Mouse (Mus musculus) cerebellum, adult 9-10 months (tissue): ENCODE results near the gene Nid1.

ENCODE experiments used
- DNase-seq: peaks from one replicate; pipeline ENCODE4 v3.0.0; 2022

Gene Nid1

GRCm38 (mm10) chr13:13548431-13549190 lies 111.3 kb downstream of the Nid1 start:
- DNase-seq: no peak

DNA sequence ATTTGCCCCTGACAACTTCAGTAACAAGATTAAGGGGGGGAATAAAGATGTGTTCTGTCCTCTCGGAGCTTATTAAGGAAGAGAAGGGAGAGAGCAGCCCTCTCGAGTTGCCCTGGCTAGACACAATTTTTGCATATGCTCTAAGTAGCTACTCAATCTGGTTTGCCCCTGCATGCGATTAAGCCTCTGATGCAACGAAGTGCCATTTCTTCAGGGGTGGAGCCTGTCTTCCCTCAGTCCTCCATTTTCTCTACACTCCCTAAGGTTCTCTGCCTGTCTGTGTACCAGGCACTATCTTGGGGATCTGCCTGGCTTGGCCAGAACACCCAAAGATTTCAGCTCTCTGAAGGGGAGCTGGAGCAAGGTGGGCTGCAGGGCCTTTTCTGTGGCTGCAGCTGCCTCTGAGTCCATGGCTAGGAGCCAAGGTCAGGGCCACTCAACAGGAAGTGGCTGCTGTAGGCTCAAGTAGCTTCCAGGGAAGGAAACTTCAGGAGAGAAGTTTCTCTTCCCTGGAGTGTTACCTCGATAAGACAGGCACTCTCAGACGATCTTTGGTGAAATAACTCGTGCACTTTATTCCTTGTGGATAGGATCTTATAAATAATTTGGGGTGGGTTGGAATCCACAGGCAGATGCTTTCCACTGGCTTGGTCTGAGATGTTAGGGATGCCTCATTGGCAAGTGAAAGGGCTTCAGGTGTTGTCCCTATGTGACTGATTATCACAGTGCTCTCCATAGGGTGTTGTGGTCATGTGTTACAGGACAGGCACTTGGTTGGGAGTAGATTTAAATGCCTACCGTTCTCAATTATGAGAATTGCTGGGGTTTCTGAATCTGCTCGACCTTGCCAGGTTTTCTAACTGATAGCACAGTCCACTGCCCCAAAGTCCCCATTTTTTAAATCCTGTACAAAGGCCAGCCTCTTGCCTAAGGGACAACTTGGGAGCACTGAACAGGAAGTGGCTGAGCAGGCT lies 112.6 kb downstream of the Nid1 start:
- DNase-seq: no peak

- DNase-seq: no peak
Observed at GRCm38 (mm10) chr13:13552020-13552419, 114.7 kb downstream of the Nid1 start.

DNA sequence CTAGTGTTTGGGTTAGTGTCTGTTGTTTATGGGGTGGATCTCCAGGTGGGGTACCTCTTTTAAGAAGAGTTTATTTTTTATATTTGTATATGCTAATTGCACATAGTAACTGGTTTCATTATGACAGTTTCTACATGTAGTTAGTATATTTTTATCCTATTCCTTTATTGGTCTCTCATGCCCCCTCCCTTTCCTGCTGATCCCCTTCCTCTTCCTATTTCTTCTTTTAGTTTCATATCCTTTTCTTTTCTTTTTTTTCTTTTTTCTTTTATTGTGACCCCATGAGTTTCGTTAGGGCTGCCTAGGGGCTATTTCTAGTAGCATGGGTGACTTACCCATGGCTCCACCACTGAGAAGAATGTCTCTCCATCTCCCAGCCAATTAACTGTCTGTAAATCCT lies 116.3 kb downstream of the Nid1 start:
- no peak for DNase-seq

- DNase-seq: no peak
Observed at GRCm38 (mm10) chr13:13555196-13555595, 117.8 kb downstream of the Nid1 start.

DNA sequence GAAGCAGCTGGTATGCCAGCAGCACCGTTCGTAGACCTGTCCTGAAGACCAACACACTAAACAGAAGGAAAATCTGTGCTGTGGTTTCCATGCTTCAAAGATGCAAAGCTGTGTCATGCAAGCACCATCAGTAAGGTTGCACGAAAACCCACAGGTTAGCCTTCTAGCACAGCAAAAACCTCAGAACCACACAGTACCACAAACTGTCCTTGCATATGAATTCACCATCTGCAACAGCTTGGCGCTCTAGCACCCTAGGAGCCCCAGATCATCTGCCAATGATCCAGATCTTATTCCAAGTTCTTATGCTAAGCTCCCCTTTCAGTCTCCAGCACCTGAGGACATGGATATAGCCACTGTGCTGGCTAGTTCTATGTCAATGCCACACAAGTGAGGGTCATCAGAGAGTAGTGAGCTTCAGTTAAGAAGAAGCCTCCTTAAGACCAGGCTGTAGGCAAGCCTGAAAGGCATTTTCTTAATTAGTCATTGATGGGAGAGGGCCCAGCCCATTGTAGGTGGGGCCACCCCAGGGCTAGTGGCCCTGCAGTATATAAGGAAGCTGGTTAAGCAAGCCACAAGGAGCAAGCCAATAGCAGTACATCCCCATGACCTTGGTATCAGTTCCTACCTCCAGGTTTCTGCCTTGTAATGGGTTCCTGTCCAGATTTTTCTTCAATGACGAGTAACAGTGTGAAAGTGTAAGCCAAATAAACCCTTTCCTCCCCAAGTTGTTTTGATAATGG lies 119.8 kb downstream of the Nid1 start:
- DNase-seq: peak; percentile 65

- no peak for DNase-seq
Observed at GRCm38 (mm10) chr13:13558251-13558650, 120.9 kb downstream of the Nid1 start.

GRCm38 (mm10) chr13:13558900-13559299 lies 121.5 kb downstream of the Nid1 start:
- no peak for DNase-seq
